Mouse (Mus musculus) kidney, embryonic 16.5 days (tissue): Measurements from ENCODE around the gene Sfxn5. TPM values are rescaled to one million over a fixed set of nuclear protein-coding genes. Genes with fewer than 3 reads are reported as not detected.

Experiments used
- ATAC-seq: fragments of 200-750 bp; cut with Nextera tagmentation; 2 replicates; pipeline ENCODE4 v1.8.0; 2017; ENCODE audit warnings: moderate TSS enrichment; ENCODE audit not compliant: low FRiP score, low TSS enrichment
- H3K27ac ChIP-seq: fragments of 300-500 bp; sonication (generic); 2 replicates; pipeline ENCODE4 v1.5.1; 2014; ENCODE audit warnings: low read length
- H3K27me3 ChIP-seq: fragments of 300-500 bp; sonication (generic); 2 replicates; pipeline ENCODE4 v1.6.1; 2014; ENCODE audit warnings: low read length, control low read depth, mixed read lengths; ENCODE audit not compliant: insufficient read depth
- H3K36me3 ChIP-seq: fragments of 300-500 bp; sonication (generic); 2 replicates; pipeline ENCODE4 v1.6.1; 2014; ENCODE audit warnings: low read length, control low read depth, mixed read lengths; ENCODE audit not compliant: insufficient read depth
- H3K4me1 ChIP-seq: fragments of 300-500 bp; sonication (generic); 2 replicates; pipeline ENCODE4 v1.6.1; 2014; ENCODE audit warnings: low read length, control low read depth, mixed read lengths; ENCODE audit not compliant: insufficient read depth
- H3K4me2 ChIP-seq: fragments of 300-500 bp; sonication (generic); replicated peaks from 2 replicates; pipeline ENCODE4 v1.6.1; 2014; ENCODE audit warnings: low read depth, low read length
- H3K4me3 ChIP-seq: fragments of 300-500 bp; sonication (generic); 2 replicates; pipeline ENCODE4 v1.5.1; 2014; ENCODE audit warnings: mild to moderate bottlenecking, low read length
- H3K9ac ChIP-seq: fragments of 300-500 bp; sonication (generic); replicated peaks from 2 replicates; pipeline ENCODE4 v1.6.1; 2014; ENCODE audit warnings: low read length
- H3K9me3 ChIP-seq: fragments of 300-500 bp; sonication (generic); 2 replicates; pipeline ENCODE4 v1.6.1; 2016; ENCODE audit warnings: low read length, control low read depth
- WGBS: fragments of 180-500 bp; shearing (Covaris S2); extraction: QIAGEN DNeasy Blood & Tissue Kit; methylation state at CpG from one replicate; pipeline ENCODE4 v1.1.7; 2014; 5-methylcytosine and 5-hydroxymethylcytosine counted together
- polyA plus RNA-seq: library from polyadenylated mRNA; unstranded; fragments of >200 nt; fragmentation: Nextera tagmentation; extraction: Ambion mirVana; gene quantifications from 2 replicates; pipeline ENCODE4 v1.2.1, GENCODE M21; 2015

Gene Sfxn5
- polyA plus RNA-seq: 9.2 and 13.8 TPM in 2 replicates

DNA sequence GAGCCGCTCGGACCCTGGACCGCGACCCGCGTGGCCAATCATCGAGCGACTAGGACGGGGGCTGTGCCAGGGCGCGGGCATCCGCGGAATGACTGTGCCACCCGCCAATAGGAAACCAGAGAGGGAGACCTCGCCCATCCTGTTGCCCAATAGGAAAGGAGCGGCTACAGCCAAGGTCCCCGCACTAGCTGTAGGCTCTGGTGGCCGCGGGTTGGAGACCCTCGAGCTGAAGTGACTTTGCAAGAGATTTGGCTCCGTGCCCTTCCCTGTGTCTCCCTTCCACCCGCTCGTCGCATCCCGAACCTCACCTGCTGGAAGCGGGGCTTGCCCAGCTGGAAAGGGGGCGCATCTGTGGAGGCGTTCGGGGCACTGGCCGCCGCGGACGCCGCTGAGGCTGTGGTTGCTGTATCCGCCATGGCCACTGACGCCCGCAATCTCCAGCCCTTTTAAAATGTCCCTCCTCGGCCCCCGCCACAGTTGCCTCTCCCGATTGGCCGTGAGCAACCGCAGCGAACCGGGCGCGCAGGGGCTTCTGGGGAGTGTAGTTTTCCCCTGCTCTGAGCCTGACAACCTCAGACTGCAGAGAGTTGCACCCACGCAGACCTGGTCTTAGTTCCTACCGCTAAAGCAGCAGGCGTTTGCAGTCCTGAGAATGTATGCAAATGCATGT is at the start of gene Sfxn5:
Gene Sfxn5 (minus strand): TSS at position 423 of the 670 bp plus-strand sequence.
- peak within 1 kb of the TSS; percentile 86 for H3K4me3 ChIP-seq
- H3K27ac ChIP-seq: peak within 1 kb of the TSS; percentile 96
- no peaks in the 10 kb centered on the region for H3K36me3 ChIP-seq
- WGBS: 0% methylated on average over 49 of the region's 49 CpGs
- H3K9ac ChIP-seq: peak within 1 kb of the TSS; percentile 86
- no peaks in the 10 kb centered on the region for H3K27me3 ChIP-seq
- H3K4me1 ChIP-seq: peaks cover 21% of the 10 kb centered on the region
- no peaks in the 10 kb centered on the region for H3K9me3 ChIP-seq
- peak; percentile 98 for ATAC-seq
- peak within 1 kb of the TSS; percentile 98 for H3K4me2 ChIP-seq

DNA sequence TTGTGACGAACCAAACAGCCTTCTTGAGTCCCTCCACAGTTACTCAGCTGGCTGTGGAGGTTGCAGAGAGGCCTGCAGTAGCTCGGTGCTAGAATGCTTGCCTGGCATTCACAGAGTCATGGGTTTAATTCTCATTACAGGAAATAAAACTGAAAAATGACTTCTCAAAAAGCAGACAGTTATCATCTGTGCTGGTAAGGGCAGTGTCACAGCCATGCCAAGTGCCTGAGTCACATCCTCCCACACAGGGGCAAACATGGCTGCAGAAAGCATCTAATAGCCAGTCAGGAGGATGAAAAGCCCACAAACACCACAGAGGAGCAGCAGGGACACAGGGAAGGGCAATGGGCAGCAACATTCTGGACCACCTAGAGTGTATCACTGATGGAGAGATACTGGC is 49.6 kb upstream of the Sfxn5 start:
- Histone ChIP-seq H3K9me3 (no peaks in the 10 kb centered on the region), H3K4me2 (no peak overlapping the region), H3K27me3 (peaks cover 1% of the 10 kb centered on the region; the same call in 1 of the 2 replicates), H3K4me1 (peaks cover 24% of the 10 kb centered on the region), H3K36me3 (no peaks in the 10 kb centered on the region), H3K27ac (no peak overlapping the region), H3K9ac (no peak overlapping the region), H3K4me3 (no peak overlapping the region)
- ATAC-seq: no peak
- 76% methylated on average over 2 of the region's 2 CpGs for WGBS

DNA sequence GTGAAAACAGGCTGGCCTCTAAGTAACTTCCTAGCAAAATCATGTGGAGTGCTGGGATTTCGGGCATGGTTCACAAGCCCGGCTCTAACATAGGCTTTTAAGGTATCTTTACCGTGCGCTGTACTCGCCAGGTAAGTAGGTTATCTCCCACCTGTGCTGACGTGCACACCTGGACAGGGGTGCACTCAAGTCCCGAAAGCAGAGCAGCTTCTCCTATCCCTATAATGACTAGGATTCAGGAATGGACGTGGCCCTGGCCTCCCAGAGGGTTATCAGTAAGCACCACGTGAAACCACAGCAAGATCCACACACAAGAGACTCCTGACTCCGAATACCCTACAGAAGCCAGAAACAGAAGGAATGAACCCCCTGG is 48.4 kb upstream of the Sfxn5 start:
- Histone ChIP-seq H3K4me1 (peaks cover 24% of the 10 kb centered on the region), H3K36me3 (no peaks in the 10 kb centered on the region), H3K9ac (no peak overlapping the region), H3K4me2 (no peak overlapping the region), H3K4me3 (no peak overlapping the region), H3K27ac (no peak overlapping the region), H3K9me3 (no peaks in the 10 kb centered on the region), H3K27me3 (no peaks in the 10 kb centered on the region; the same call in 1 of the 2 replicates)
- WGBS: 88% methylated on average over 10 of the region's 10 CpGs
- ATAC-seq: no peak

DNA sequence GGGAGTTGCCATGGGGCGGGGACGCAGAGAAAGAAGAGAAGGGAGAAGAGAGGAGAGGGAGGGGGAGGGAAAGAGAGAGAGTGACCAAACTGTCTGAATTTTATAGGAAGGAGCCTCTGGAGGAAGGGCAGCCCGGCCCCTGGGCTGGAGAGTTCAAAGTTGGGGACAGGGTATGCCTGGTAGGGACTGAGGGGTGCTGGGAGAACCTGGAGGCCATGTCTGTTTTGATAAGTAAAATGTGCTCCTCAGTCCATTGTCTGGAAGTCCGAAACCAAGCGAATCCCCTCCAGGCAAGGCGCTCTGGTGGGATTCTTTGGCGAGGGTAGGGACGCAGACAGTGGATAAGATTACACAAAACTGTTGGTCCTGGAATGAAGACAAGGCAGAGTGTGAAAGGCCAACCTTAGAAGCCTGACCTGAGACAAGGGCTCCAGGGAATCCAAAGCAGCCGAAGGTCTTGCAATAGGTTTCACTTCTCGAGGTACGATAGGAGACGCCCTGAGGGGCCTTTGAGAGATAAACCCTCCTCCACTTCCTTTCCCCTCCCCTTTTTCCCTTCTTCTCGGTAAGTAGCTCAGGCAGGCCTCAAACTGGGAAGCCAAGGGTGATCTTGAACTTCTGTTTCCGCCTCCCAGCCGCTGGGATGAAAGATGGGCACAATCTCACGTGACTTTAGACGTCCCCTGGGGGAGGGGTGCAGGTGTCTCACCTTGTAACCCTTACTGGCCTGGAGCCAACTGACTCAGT is 47.9 kb upstream of the Sfxn5 start:
- H3K4me1 ChIP-seq: peaks cover 24% of the 10 kb centered on the region
- peak overlapping the region; percentile 74 for H3K27ac ChIP-seq
- no peaks in the 10 kb centered on the region for H3K27me3 ChIP-seq
- peak overlapping the region; percentile 7; the same call in 1 of the 2 replicates for H3K4me3 ChIP-seq
- peak; percentile 77 for ATAC-seq
- 0 out of 2 replicates have a peak overlapping the region, but pooled peaks have one; percentile 3 for H3K9ac ChIP-seq
- no peaks in the 10 kb centered on the region for H3K36me3 ChIP-seq
- 15% methylated on average over 17 of the region's 17 CpGs for WGBS
- peak overlapping the region; percentile 31 for H3K4me2 ChIP-seq
- no peaks in the 10 kb centered on the region for H3K9me3 ChIP-seq

DNA sequence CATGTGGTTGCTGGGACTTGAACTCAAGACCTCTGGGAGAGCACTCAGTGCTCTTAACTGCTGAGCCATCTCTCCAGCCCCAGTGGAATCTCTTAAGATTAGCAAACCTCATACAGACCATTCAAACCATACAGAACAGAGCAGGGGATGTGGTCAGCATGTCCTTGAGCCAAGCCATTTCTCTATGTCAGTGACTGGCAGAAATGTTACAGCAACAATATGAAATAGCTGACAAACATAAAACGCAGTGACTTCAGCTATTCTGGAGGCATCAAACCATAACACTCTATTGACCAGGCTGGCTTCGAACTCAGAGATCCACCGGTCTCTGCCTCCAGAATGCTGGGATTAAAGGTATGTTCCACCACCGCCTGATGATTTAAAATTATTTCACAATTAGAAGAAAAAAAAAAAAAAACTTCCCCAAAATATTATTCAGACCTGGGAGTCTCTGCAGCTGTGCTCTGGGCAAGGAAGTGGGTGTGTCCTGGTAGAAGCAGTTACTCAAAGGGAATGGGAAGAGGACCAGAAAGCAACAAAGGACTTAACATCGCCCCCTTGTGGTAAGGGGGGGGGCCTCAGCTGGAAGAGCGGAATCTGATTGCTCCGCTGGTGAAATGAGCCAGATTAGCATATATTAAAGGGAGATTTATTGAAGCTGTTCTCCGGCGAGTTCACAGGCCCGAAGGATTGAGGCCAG is 47.1 kb upstream of the Sfxn5 start:
- Histone ChIP-seq H3K27me3 (no peaks in the 10 kb centered on the region), H3K36me3 (no peaks in the 10 kb centered on the region), H3K27ac (peak overlapping the region; percentile 74; the same call in 1 of the 2 replicates), H3K4me1 (peaks cover 24% of the 10 kb centered on the region), H3K4me3 (peak overlapping the region; percentile 7; the same call in 1 of the 2 replicates), H3K9ac (0 out of 2 replicates have a peak overlapping the region, but pooled peaks have one; percentile 3), H3K9me3 (no peaks in the 10 kb centered on the region), H3K4me2 (peak overlapping the region; percentile 31)
- WGBS: 28% methylated on average over 10 of the region's 10 CpGs
- ATAC-seq: peak; percentile 89; the same call in 1 of the 2 replicates

DNA sequence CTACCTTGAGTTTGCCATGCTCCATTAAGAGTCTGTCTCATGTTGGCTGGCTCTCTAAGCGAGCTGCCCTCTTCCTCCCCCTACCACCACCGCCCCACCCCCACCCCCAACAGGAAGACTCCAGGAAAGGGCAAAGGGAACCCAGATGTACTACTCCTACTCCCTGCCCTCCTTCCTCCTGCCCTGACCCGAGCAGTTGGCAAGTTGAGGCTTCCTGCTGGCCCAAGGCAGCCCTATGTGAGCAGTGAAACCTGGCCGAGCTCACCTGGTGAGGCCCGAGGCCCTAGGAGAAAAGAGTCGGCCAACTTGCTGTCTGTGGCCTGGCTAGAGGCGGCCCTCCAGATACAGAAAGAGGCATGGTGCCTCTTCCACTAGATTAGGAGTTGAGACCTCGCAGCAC is 45.4 kb upstream of the Sfxn5 start:
- Histone ChIP-seq H3K4me1 (peaks cover 28% of the 10 kb centered on the region), H3K36me3 (no peaks in the 10 kb centered on the region), H3K27me3 (no peaks in the 10 kb centered on the region), H3K9me3 (no peaks in the 10 kb centered on the region), H3K4me3 (no peak overlapping the region), H3K27ac (peak overlapping the region; percentile 68; the same call in 1 of the 2 replicates), H3K4me2 (0 out of 2 replicates have a peak overlapping the region, but pooled peaks have one; percentile 6), H3K9ac (no peak overlapping the region)
- ATAC-seq: no peak
- WGBS: 52% methylated on average over 8 of the region's 8 CpGs

DNA sequence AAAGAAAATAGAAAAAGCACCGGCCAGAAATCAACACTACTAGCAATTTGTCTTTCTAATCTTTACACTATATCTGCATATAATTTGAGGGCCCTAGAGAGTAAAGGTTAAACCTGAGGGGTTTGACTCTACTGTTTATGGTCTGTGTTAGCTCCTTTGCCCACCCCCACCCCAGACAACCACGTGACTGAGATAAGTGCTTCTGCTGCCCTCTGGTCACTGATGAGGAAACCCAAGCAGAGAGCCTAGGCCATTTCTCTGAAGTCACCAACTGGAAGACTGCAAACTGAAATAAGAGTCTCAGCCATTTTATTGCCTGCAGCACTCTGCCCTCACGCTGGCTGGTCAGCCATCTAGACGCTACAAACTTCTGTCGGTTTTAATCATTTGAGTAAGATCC is 44.7 kb upstream of the Sfxn5 start:
- no peaks in the 10 kb centered on the region for H3K9me3 ChIP-seq
- no peak overlapping the region for H3K9ac ChIP-seq
- 23% methylated on average over 5 of the region's 5 CpGs for WGBS
- no peaks in the 10 kb centered on the region for H3K27me3 ChIP-seq
- peaks cover 35% of the 10 kb centered on the region for H3K4me1 ChIP-seq
- peak overlapping the region; percentile 75 for H3K27ac ChIP-seq
- ATAC-seq: no peak
- no peaks in the 10 kb centered on the region for H3K36me3 ChIP-seq
- H3K4me3 ChIP-seq: no peak overlapping the region
- 0 out of 2 replicates have a peak overlapping the region, but pooled peaks have one; percentile 6 for H3K4me2 ChIP-seq

DNA sequence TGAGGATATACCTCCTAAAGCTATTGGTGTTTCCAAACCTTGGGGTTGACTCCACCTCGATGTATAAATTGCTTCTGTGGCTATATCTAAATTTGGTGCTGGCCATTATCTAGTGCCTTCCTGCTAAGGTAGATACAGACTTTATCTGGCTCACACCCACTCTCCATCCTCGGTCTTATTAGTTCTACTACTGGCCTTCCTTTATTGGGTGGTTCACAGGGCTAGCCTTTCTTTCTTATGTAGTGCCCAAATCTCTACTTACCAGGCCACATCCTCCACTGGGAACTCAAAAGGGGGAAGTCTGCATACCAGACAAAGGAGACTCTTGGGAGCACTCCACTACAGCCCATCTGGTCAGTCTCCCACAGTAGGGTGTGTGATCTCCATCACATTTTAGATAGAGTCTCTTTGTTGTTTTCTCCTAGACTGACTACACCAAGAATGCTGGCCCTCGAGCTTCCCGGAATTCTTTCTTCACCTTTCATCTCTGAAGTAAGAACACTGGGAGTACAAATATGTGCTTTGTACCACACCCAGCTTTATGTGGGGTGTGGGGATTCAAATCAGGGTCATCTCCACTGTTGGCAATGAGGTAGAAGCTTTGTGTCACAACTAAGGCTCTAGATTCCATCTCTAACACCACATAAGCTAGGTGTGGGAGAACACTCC is 44.0 kb upstream of the Sfxn5 start:
- H3K4me1 ChIP-seq: peaks cover 41% of the 10 kb centered on the region
- no peak overlapping the region for H3K4me3 ChIP-seq
- no peaks in the 10 kb centered on the region for H3K9me3 ChIP-seq
- no peak overlapping the region for H3K9ac ChIP-seq
- 73% methylated on average over 4 of the region's 4 CpGs for WGBS
- no peak for ATAC-seq
- H3K4me2 ChIP-seq: no peak overlapping the region
- H3K27ac ChIP-seq: no peak overlapping the region
- H3K36me3 ChIP-seq: no peaks in the 10 kb centered on the region
- H3K27me3 ChIP-seq: no peaks in the 10 kb centered on the region

DNA sequence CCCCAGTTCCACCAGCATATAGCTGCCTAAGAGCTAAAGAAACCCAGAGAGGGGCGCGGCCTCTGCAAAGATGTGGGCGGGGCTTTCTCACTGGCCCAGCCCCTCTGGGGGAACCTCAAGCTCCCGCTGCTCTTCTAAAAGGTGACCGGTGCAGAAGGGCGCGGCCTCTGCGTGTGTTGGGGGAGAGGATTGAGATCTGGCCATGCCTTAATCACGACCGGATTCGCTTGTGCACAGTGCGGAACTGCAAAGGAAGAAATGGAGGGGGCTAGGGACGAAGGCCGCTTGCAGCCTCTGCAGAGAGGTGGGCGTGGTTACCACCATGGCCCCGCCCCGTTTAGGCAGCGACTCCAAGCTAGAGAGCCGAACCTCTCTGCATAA is 41.5 kb upstream of the Sfxn5 start:
- Histone ChIP-seq H3K27me3 (no peaks in the 10 kb centered on the region), H3K9me3 (no peaks in the 10 kb centered on the region), H3K36me3 (no peaks in the 10 kb centered on the region), H3K4me3 (peak overlapping the region; percentile 82), H3K4me1 (peaks cover 37% of the 10 kb centered on the region), H3K9ac (peak overlapping the region; percentile 87), H3K27ac (peak overlapping the region; percentile 70), H3K4me2 (peak overlapping the region; percentile 91)
- ATAC-seq: peak; percentile 95
- 0% methylated on average over 19 of the region's 19 CpGs for WGBS
